Mouse (Mus musculus) cerebellum, adult 2 months (tissue): ENCODE measurements around the gene Opa3.

ENCODE experiments used
- CTCF ChIP-seq: fragments of 200-500 bp; IDR thresholded peaks from 2 replicates; pipeline ENCODE4 v1.5.1; 2011; ENCODE audit warnings: low read depth, mild to moderate bottlenecking, control low read depth, low read length, moderate library complexity, borderline replicate concordance; ENCODE audit not compliant: insufficient read depth
- POLR2A ChIP-seq: fragments of 200-500 bp; IDR thresholded peaks from 2 replicates; pipeline ENCODE4 v1.6.1; 2011; ENCODE audit warnings: low read length, control low read depth, borderline replicate concordance; ENCODE audit not compliant: insufficient read depth

DNA sequence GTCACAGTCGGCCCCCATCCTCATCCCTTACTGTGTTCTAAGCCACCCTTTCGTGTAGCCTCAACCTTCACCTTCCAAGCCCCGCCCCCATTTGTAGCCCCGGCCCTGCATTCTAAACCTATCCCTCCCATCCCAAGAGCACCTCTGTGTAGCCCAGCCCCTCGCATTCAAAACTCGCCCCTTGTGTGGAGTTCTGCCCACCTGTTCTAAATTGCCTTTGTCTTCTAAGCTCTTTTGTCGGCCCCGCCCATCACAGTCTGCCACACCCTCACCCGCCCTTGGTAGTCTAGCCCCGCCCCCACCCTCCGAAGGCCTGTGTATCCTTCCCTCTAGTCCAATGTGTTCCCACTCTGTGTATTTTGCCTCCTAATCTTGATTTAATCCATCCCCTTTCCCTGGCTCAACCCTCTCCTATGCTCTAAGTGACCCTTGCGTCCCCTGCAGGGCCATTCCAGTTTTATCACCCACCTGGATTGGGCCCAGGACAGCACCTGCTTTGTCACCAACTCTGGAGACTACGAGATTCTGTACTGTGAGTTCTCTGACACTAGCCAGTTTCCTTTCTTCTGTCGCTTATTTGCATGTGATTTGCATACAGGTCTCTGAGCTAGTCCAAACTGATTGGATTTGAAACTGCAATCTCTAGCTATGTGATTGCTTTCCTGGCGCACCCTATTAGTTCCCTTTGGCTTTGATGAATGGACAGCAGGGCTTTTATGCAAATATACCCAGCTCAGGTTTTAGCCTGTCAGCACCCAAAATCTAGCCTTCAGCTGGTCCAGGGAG, 25.9 kb upstream of the Opa3 start:
- no peak for TF ChIP-seq CTCF
- TF ChIP-seq POLR2A, result no peak
